Mouse (Mus musculus): ENCODE data around the gene Hist1h1e.
"Not testable (repeated sequence)": the region's sequence is repeated elsewhere in the genome, so short reads cannot be mapped to it uniquely, and the experiment has no call there.

Hist1h1e gene

DNA sequence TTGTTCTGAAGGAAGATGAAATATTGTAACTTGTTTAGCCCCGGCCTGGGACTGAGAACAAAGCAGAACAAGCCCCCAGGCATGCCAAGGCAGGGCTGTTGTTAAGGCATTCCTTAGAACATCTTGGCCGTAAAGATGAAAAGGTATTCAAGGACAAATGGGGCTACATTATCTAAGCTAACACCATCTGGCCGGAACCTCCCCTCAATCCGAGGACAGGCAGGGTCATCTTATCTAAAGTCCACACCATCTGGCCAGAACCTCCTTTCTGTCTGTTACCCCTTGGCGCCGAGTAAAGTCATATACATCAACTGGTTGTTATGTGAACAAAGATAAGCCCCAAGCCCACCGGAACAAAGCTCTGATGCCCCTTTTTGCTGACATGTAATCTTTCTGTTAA is 30.5 kb downstream of the Hist1h1e start:
- DNase-seq (ENCODE audit: low read depth, low spot score), result not testable (repeated sequence)

DNA sequence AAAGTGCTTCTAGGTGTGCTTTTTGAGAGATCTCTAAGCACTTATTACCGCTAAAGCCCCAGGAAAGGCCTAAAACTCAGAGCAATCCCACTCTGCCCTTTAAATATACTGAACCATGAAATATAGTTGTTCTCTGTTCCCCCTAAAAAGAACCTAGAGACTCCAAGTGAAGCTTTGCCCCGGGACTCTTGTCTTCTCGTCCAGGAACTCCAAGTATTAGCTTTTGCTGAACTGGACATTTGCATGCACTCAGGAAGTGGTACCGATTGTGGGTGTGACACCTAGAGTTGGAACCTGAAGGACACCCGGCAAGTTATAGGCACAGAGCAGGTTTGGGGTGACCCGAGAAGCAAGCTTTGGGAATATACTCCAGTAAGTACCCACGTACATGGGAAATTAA is 31.2 kb downstream of the Hist1h1e start:
- no peak for DNase-seq (ENCODE audit: low read depth, low spot score)

DNA sequence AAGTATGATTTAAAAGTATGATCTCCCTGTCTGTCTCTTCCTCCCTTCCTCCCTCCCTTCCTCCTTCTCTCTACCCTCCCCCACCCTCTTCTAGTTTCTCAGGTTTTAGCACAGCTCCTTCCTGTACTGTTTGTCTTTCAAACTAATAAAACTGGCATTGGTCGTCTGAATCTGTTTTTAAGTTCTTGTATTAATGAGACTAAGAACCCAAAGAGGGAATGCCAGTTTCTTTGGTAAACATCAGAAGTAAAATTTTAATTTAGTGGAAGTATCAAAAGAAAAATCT is 35.5 kb downstream of the Hist1h1e start:
- DNase-seq (ENCODE audit: low read depth, low spot score), result peak; percentile 27

DNA sequence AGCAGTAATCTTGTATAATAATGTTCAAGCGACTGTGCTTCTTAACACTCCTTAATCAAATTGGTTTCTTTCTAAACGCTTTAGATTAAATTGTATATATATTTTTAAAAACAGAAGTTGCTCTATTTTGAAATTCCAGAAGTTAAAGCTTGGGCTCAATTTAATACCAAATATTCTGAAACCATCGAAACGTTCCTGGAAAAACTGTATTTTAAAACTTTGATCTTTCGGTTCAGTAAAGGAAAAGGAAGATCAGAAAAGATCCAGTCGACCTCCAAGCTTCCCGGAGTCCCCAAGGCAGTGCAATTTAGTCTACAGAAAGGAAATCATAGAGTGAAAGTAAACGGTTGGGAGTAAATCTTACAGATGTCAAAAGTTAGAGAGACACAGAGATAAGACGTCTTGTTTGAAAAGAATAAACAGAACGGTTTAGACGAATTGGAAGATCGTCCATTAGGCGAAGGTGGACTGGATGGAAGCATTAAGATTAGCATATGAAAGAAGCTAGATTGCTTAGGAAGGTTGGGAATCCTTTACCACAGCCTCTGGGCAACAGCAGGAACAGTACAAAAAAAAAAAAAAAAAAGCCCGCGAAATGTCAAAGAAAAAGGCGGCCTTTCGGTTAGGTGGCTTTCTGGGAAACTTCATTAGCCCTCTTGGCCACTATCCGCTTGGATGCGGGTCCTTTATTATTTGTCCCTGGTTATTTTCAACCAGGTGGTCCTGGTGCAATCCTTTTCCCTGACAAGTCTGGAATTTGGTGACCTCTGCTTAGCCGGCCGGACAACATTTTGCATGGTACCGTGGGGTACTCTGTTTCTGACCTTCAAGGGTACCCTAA is 36.0 kb downstream of the Hist1h1e start:
- DNase-seq (ENCODE audit: low read depth, low spot score), result peak; percentile 56

DNA sequence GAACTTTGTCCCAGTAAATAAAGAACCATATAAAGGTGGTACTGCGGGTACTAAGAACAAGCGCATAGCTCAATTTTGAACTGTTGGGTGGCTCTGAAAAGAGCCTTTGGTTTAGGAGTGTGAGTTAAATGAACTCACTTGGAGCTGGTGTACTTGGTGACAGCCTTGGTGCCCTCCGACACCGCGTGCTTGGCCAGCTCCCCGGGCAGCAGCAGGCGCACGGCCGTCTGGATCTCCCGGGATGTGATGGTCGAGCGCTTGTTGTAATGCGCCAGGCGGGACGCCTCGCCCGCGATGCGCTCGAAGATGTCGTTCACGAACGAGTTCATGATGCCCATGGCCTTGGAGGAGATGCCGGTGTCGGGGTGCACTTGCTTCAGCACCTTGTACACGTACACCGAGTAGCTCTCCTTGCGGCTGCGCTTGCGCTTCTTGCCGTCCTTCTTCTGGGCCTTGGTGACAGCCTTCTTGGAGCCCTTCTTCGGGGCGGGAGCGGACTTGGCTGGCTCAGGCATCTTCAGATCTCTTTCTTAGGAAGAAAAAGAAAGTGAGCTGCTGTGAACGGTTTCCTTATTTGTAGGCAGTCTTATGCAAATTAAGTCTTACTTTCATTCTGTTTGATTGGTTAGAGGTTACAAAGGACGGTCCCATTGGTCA is 36.8 kb downstream of the Hist1h1e start:
- peak; percentile 94 for DNase-seq (ENCODE audit: low read depth, low spot score)

DNA sequence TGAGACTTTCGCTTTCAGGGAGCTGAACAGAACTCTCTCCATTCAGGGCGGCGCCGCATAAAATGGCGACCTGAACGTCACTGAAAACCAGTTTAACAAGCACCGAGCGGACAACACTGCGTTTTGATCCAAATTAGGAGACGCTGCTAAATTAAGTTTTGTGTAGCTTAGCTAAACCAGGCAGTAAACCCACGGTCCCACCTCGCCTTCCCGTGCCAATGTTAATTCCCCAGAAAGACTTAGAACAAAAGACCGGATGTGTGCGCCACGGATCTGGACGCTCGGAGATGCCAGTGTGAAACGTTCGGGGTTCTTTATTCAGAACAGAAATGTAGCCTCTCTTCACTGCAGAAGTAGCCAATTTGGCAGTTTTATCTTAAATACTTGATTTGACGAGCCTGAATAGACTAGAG is 37.3 kb downstream of the Hist1h1e start:
- peak; percentile 81 for DNase-seq (ENCODE audit: low read depth, low spot score)

DNA sequence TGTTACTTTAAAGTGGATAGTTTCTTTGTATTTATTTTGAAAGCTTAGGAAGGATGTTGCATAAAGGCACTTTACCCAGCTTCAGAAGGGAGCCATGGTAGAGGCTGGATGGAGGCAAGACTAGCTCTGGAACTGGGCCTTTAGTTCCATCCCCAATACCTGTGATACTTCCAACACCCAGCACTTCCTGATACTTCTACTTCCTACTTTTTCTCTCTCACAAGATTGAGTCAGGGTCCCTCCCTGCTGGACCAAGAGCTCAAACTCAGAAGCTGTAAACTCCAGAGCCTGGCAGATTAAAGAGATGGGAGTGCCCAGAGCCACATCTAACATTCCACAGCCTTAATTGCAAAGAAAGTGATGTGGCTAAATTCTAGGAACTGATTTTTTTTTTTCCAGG is 38.0 kb downstream of the Hist1h1e start:
- peak; percentile 75 for DNase-seq (ENCODE audit: low read depth, low spot score)

DNA sequence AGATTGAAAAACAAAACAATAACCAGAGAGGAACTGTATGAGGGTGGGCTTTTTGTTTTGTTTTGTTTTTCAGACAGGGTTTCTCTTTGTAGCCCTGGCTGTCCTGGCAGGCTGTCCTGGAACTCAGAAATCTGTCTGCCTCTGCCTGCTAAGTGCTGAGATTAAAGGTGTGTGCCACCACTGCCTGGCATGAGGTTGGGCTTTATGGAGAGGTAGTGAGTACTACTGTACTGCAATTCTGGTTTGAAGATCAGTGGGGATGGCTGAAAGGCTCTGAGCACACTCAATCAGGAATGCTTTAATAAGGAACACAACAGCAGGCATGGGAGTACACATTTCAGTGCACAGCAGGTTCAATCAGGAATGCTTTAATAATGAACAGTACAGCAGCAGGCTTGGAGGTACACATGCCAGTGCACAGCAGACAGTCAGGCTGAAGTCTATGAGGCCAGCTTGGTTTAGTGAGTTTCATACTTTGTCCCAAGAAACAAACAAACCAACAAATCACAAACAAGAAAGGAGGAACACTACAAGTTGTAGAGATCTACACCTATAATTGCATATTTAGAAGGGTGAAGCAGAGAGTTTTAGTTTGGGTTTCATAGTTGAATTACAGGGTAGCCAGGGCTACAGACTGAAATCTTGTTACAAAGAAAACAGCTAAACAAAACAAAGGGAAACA is 38.8 kb downstream of the Hist1h1e start:
- peak; percentile 48 for DNase-seq (ENCODE audit: low read depth, low spot score)

DNA sequence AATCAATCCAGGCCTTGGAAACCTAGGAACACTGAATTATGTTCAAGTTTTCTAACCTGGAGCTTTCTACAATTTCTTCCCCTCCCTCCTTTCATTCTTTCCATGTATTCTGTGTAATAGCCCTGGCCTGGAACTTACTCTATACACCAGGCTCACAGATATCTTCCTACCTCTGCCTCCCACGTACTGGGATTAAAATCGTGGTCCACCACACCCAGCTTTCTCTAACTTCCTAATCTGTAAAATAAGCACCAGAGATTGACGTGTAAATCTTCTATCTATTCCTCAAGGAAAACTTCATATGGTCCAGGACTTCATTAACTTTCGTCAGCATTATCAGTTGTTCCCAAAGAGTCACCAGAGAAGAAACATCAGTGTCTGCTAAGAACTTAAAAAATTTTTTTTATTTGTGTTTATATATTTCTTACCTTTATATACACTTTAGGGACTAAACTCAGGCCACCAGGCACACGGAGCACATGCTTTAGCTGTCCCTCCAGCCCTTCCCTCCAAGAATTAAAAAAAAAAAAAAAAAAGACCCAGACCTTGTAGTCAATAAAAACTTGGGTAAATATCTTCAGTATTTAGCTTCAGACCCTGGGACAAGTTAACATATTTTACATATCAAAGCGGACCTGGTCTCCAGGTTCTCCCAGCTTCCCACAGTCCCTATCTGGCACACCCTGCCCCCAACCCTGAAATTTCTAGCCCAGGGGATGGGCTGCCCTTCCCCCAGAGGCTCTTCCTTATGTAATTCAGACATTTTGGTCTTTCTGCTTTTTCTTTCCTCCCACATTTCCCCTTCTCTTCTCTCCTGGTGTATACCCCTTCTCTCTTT is 39.9 kb downstream of the Hist1h1e start:
- peak; percentile 75 for DNase-seq (ENCODE audit: low read depth, low spot score)

DNA sequence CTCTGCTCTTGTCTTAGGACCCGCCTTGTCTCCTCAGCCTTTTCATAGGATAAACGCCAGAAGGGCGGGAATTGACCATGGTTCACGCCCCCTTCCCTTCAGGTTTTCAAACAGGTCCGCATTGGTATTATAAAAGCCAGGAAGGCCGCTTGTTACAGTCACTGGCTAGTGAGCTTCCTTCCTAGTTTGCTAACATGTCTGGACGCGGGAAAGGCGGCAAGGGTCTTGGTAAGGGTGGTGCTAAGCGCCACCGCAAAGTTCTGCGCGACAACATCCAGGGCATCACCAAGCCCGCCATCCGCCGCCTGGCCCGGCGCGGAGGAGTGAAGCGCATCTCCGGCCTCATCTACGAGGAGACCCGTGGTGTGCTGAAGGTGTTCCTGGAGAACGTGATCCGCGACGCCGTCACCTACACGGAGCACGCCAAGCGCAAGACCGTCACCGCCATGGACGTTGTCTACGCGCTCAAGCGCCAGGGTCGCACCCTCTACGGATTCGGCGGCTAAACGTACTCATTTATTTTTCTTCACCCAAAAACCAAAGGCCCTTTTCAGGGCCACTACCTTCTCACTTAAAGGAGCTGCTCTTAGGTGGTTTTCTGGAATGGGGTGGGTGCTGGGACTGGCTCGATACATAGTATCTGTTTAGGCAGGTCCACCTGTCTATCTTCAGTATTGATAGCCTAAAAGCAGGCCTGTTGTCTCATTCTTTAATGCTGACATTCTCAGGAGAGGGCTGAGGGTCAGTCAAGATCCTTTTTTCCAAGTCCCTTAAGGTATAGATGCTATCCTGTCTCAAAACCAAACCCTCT is 40.7 kb downstream of the Hist1h1e start, which contains the start of gene Hist1h4d:
Gene Hist1h4d (plus strand): TSS at position 191 of the 811 bp plus-strand sequence.
- peak; percentile 97 for DNase-seq (ENCODE audit: low read depth, low spot score)

DNA sequence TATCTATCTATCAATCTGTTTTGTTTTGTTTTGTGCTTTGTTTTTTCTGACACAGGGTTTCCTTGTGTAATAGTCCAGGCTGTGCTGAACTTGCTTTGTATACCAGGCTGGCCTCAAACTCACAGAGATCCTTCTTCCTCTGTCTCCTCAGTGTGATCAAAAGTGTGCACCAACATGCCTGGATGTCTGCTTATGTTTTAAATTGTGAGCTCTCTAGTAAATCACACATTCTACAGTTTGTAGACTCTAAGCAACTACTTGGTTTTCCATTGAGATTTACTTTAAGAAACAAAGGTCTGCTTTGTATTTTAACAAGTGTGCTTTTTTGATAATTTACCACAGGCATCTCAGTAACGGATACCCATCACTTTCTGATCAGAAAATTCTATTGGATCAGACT is 44.5 kb downstream of the Hist1h1e start:
- DNase-seq (ENCODE audit: low read depth, low spot score), result no peak

DNA sequence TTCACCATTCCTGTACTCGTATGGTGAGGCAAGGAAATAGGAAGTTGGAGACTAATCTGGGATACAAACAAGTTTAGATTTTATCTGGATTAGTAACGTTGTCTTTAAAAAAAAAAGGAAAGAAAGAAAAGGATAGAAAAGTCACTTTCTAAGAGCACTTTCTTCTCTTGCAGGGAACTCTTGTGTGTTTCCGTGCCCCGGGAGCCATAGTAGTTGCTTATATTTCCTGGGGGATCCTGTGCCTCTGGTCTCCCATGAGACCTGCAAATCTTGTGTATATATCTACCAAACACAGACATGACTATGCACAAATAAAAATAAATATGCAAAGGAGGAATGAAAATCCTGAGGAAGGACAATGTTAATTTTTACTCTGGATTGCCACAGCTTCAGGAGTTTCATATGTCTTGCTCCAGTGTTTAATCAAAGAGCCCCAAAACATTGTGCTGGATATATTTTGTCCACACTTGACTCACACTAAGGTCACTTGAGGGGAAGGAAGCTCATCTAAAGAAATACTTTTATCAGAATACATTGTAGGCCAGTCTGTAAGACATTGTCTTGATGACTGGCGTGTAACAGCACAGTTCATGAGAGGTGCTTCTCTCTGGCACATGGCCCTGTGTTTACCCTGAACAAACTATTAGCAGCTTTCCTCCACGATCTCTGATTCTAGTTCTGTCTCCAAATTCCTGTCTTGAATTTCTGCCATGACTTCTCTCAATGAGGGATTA is 45.3 kb downstream of the Hist1h1e start:
- DNase-seq (ENCODE audit: low read depth, low spot score), result no peak

DNA sequence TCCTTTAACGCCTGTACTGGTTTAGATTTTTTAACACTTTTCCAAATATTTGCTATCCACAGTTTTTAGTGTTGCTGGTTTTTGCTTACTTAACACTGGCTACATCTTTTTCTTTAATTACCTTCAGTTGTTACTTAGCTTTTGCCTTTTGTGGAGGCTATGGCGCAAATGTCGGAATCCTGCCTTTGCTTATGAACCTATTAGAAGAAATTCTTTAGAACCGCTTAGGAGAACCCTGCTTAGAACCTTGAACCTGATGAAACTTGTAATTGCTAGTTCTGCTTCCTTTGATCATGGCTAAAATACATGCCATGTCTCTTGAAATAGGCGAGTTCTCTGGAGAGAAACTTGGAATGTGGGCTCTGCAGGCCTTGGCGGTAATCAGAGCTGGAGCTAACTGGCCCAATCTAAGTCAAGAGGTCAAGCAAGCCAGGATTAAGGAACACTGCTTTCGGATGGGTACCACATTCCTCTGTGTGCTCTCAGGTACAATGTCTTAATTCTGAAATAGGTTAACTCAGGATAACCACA is 45.9 kb downstream of the Hist1h1e start:
- DNase-seq (ENCODE audit: low read depth, low spot score), result peak; percentile 67

DNA sequence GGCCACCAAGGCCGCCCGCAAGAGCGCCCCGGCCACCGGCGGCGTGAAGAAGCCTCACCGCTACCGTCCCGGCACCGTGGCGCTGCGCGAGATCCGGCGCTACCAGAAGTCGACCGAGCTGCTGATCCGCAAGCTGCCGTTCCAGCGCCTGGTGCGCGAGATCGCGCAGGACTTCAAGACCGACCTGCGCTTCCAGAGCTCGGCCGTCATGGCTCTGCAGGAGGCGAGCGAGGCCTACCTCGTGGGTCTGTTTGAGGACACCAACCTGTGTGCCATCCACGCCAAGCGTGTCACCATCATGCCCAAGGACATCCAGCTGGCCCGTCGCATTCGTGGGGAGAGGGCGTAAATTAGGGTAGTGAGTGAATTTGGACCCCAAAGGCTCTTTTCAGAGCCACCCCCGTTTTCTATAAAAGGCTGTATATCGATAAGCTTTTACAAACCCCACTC is 46.5 kb downstream of the Hist1h1e start:
- DNase-seq (ENCODE audit: low read depth, low spot score), result not testable (repeated sequence)

DNA sequence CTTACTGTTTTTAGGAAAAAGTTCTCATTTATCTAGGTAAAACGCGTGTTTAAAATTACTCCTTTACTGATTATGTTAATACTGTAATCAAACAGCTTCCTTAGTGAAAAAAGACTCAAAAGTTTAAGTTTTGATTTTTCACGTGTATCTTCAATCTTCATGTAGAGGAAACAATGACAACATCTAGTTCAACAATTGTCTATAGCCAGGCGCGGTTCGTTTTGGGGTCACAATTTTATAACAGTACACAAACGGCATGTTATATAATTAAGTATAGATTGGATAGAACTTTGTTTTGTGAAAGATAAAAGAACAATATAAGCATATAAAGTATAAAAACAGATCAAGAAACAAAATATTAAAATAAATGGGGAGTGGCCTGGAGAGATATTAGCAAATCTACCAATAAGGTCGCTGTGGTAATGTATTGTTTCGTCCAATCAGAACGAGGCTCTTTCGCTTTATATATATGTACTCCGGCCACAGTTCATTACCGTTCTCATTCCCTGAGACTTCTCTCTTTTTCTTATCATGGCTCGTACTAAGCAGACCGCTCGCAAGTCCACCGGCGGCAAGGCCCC is 47.0 kb downstream of the Hist1h1e start, which contains the start of gene Hist1h3d:
Gene Hist1h3d (plus strand): TSS at position 493 of the 581 bp plus-strand sequence.
- DNase-seq (ENCODE audit: low read depth, low spot score), result peak; percentile 90

DNA sequence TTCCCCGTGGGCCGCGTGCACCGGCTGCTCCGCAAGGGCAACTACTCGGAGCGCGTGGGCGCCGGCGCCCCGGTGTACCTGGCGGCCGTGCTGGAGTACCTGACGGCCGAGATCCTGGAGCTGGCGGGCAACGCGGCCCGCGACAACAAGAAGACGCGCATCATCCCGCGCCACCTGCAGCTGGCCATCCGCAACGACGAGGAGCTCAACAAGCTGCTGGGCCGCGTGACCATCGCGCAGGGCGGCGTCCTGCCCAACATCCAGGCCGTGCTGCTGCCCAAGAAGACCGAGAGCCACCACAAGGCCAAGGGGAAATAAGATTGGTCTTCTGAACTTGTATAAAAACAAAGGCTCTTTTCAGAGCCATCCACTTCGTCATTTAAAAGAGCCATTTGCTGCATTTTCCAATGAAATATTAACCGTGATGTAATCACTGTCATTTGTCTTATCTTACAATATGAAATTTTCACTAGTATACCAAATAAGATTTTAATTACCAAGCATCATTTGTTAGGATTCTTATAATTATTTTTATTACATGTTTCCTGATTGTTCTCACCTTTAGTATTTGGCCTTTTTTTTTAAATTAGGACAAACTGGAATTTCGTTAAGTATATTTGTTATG is 47.7 kb downstream of the Hist1h1e start:
- DNase-seq (ENCODE audit: low read depth, low spot score), result peak; percentile 20

DNA sequence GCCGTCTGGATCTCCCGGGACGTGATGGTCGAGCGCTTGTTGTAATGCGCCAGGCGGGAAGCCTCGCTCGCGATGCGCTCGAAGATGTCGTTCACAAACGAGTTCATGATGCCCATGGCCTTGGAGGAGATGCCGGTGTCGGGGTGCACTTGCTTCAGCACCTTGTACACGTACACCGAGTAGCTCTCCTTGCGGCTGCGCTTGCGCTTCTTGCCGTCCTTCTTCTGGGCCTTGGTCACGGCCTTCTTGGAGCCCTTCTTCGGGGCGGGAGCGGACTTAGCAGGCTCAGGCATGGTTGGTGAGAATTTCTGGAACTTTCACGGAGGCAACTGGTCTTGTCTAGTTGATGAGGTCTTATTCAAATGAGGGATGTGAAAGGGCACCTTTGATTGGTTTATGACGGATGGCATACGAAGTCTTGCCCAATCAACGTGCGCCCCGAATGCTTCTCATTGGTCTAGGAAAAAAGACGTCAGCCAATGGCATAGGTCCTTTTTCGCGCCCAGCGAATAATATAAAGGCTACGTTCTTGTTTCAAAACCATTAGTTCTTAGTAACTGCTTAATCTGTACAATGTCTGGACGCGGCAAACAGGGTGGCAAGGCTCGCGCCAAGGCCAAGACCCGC is 48.3 kb downstream of the Hist1h1e start, which contains the start of the genes Hist1h2bf and Hist1h2ad:
Gene Hist1h2bf (minus strand): TSS at position 299 of the 627 bp plus-strand sequence.
Gene Hist1h2ad (plus strand): TSS at position 484 of the 627 bp plus-strand sequence.
- DNase-seq (ENCODE audit: low read depth, low spot score), result peak; percentile 97
